Mouse (Mus musculus): ENCODE measurements around the gene Pomt1. TPM values are rescaled to one million over a fixed set of nuclear protein-coding genes. Genes with fewer than 3 reads are reported as not detected.

Pomt1 gene
- polyA plus RNA-seq, 1 experiment: 21.1 TPM

- Histone ChIP-seq H3K27ac (ENCODE audit: insufficient read depth, low read depth, low read length) (no peak within 1 kb of the TSS), H3K4me3 (ENCODE audit: insufficient read depth, low read length) (peak within 1 kb of the TSS; percentile 73), H3K4me1 (ENCODE audit: control insufficient read depth, insufficient read depth, low read length) (peaks cover 9% of the 10 kb centered on the region)
- TF ChIP-seq CTCF (IDR thresholded peaks at IDR 0.05; ENCODE audit: low read depth, low read length) (no peak), POLR2A (IDR thresholded peaks at IDR 0.05; ENCODE audit: borderline replicate concordance, low read depth, low read length) (peak; percentile 26; the same call in 1 of the 2 replicates)
These were observed 23.4 kb downstream of the Pomt1 start, which contains the start of gene Uck1 for GRCm38 (mm10) chr2:32259657-32260417. Gene Uck1, minus strand, starts transcription at chr2:32260159.

DNA sequence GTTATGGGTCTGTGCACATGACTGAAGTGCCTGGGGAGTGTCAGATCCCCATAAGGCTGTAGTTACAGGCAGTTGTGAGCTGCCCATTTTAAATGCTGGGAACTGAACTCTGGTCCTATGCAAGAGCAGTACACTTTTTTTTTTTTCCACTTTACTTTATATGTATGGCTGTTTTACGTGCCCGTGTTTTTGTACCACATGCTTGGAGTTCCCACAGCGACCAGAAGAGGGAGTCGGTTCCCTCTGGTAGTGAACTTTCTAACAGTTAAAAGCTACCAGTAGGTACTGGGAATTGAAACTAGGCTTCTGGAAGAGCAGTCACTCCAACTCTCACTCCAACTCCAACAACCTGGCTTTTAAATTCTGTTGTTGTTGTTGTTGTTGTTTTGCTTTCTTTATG is 24.2 kb downstream of the Pomt1 start:
- H3K4me1 ChIP-seq (ENCODE audit: control insufficient read depth, insufficient read depth, low read length): peaks cover 9% of the 10 kb centered on the region
- no peak overlapping the region for H3K4me3 ChIP-seq (ENCODE audit: insufficient read depth, low read length)
- TF ChIP-seq POLR2A (IDR thresholded peaks at IDR 0.05; ENCODE audit: borderline replicate concordance, low read depth, low read length) (no peak), CTCF (IDR thresholded peaks at IDR 0.05; ENCODE audit: low read depth, low read length) (no peak)
- H3K27ac ChIP-seq (ENCODE audit: insufficient read depth, low read depth, low read length): no peak overlapping the region

DNA sequence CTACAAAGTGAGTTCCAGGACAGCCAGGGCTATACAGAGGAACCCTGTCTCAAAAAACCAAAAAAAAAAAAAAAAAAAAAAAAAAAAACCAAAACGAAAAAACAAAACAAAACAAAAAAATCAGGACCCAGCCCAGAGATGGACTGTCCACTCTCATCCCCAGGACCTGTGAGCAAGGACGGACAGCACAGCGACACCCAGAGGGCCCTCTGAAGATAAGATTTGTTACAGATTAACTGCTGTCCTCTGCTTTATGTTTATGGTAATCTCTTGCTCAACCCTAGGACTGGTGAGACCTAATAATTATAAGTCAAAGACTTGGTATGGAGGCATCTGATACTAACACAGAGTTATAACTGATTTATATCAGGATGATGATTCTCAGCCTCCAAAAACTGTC is 39.4 kb downstream of the Pomt1 start:
- H3K4me1 ChIP-seq (ENCODE audit: control insufficient read depth, insufficient read depth, low read length): peaks cover 6% of the 10 kb centered on the region; the same call in 1 of the 2 replicates
- H3K4me3 ChIP-seq (ENCODE audit: insufficient read depth, low read length): no peak overlapping the region
- H3K27ac ChIP-seq (ENCODE audit: insufficient read depth, low read depth, low read length): no peak overlapping the region
- no peak for TF ChIP-seq POLR2A (IDR thresholded peaks at IDR 0.05; ENCODE audit: borderline replicate concordance, low read depth, low read length)
- no peak for TF ChIP-seq CTCF (IDR thresholded peaks at IDR 0.05; ENCODE audit: low read depth, low read length)

GRCm38 (mm10) chr2:32282289-32282688 is 45.9 kb downstream of the Pomt1 start:
- Histone ChIP-seq H3K4me1 (ENCODE audit: control insufficient read depth, insufficient read depth, low read length) (peaks cover 17% of the 10 kb centered on the region), H3K27ac (ENCODE audit: insufficient read depth, low read depth, low read length) (no peak overlapping the region), H3K4me3 (ENCODE audit: insufficient read depth, low read length) (no peak overlapping the region)
- TF ChIP-seq POLR2A (IDR thresholded peaks at IDR 0.05; ENCODE audit: borderline replicate concordance, low read depth, low read length): no peak
- no peak for TF ChIP-seq CTCF (IDR thresholded peaks at IDR 0.05; ENCODE audit: low read depth, low read length)

- H3K27ac ChIP-seq (ENCODE audit: insufficient read depth, low read depth, low read length): no peak overlapping the region
- H3K4me1 ChIP-seq (ENCODE audit: control insufficient read depth, insufficient read depth, low read length): peaks cover 17% of the 10 kb centered on the region
- TF ChIP-seq CTCF (IDR thresholded peaks at IDR 0.05; ENCODE audit: low read depth, low read length) (peak; percentile 56), POLR2A (IDR thresholded peaks at IDR 0.05; ENCODE audit: borderline replicate concordance, low read depth, low read length) (no peak)
- no peak overlapping the region for H3K4me3 ChIP-seq (ENCODE audit: insufficient read depth, low read length)
These were observed 46.3 kb downstream of the Pomt1 start for GRCm38 (mm10) chr2:32282727-32283126.

- peaks cover 17% of the 10 kb centered on the region for H3K4me1 ChIP-seq (ENCODE audit: control insufficient read depth, insufficient read depth, low read length)
- TF ChIP-seq CTCF (IDR thresholded peaks at IDR 0.05; ENCODE audit: low read depth, low read length): no peak
- no peak for TF ChIP-seq POLR2A (IDR thresholded peaks at IDR 0.05; ENCODE audit: borderline replicate concordance, low read depth, low read length)
- H3K4me3 ChIP-seq (ENCODE audit: insufficient read depth, low read length): no peak overlapping the region
- H3K27ac ChIP-seq (ENCODE audit: insufficient read depth, low read depth, low read length): no peak overlapping the region
These were observed 47.6 kb downstream of the Pomt1 start for GRCm38 (mm10) chr2:32283986-32284385.

GRCm38 (mm10) chr2:32287334-32287840 is 51.0 kb downstream of the Pomt1 start, which contains the start of gene Golga2:
Gene Golga2, plus strand, starts transcription at chr2:32287384.
- TF ChIP-seq POLR2A (IDR thresholded peaks at IDR 0.05; ENCODE audit: borderline replicate concordance, low read depth, low read length): no peak
- H3K27ac ChIP-seq (ENCODE audit: insufficient read depth, low read depth, low read length): peak within 1 kb of the TSS; percentile 49
- H3K4me1 ChIP-seq (ENCODE audit: control insufficient read depth, insufficient read depth, low read length): peaks cover 10% of the 10 kb centered on the region
- H3K4me3 ChIP-seq (ENCODE audit: insufficient read depth, low read length): peak within 1 kb of the TSS; percentile 93

DNA sequence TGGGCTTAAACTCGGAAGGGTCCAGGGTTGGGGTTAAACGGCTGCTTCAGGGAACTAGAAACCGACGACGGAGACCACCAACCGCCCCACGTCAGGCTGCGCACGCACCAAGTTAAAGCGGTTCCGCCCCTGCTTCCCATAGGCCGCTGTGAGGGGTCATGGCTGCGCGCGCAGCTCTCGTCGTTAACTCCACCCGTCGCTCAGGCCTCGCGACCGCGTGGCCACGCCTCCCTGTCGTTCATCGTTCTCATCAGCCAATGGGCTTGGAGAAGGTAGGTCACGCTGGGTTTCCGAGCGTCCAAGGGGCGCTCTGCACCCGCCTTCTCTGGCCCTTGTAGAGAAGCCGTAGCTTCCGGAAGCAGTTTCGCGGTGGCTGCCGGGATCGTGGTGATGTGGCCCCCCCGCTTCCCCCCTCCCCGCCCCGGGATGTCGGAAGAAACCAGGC is 51.6 kb downstream of the Pomt1 start, which contains the start of gene Swi5:
Swi5 (minus strand) TSS at position 153 of the 445 bp plus-strand sequence.
- no peak for TF ChIP-seq CTCF (IDR thresholded peaks at IDR 0.05; ENCODE audit: low read depth, low read length)
- 0 out of 2 replicates have a peak, but pooled peaks have one; percentile 16 for TF ChIP-seq POLR2A (IDR thresholded peaks at IDR 0.05; ENCODE audit: borderline replicate concordance, low read depth, low read length)
- Histone ChIP-seq H3K4me3 (ENCODE audit: insufficient read depth, low read length) (peak within 1 kb of the TSS; percentile 93), H3K27ac (ENCODE audit: insufficient read depth, low read depth, low read length) (peak within 1 kb of the TSS; percentile 49), H3K4me1 (ENCODE audit: control insufficient read depth, insufficient read depth, low read length) (peaks cover 10% of the 10 kb centered on the region)

- Histone ChIP-seq H3K4me1 (ENCODE audit: control insufficient read depth, insufficient read depth, low read length) (peaks cover 10% of the 10 kb centered on the region), H3K27ac (ENCODE audit: insufficient read depth, low read depth, low read length) (peak overlapping the region; percentile 41), H3K4me3 (ENCODE audit: insufficient read depth, low read length) (peak overlapping the region; percentile 93)
- TF ChIP-seq POLR2A (IDR thresholded peaks at IDR 0.05; ENCODE audit: borderline replicate concordance, low read depth, low read length): no peak
- no peak for TF ChIP-seq CTCF (IDR thresholded peaks at IDR 0.05; ENCODE audit: low read depth, low read length)
These were observed 52.1 kb downstream of the Pomt1 start for GRCm38 (mm10) chr2:32288371-32288931.

- Histone ChIP-seq H3K27ac (ENCODE audit: insufficient read depth, low read depth, low read length) (no peak overlapping the region), H3K4me1 (ENCODE audit: control insufficient read depth, insufficient read depth, low read length) (peaks cover 10% of the 10 kb centered on the region)
- TF ChIP-seq POLR2A (IDR thresholded peaks at IDR 0.05; ENCODE audit: borderline replicate concordance, low read depth, low read length) (no peak), CTCF (IDR thresholded peaks at IDR 0.05; ENCODE audit: low read depth, low read length) (no peak)
These were observed 53.2 kb downstream of the Pomt1 start for GRCm38 (mm10) chr2:32289578-32289977.

More at GRCm38 (mm10) chr2:32289578-32289977, 53.2 kb downstream of the Pomt1 start:
- peak overlapping the region; percentile 93 for H3K4me3 ChIP-seq (ENCODE audit: insufficient read depth, low read length)
